Mouse (Mus musculus) heart, postnatal 14 days (tissue): ENCODE results near the gene Sf3a1. TPM values are rescaled to one million over a fixed set of nuclear protein-coding genes. Genes with fewer than 3 reads are reported as not detected.
"Not testable (repeated sequence)": the region's sequence is repeated elsewhere in the genome, so short reads cannot be mapped to it uniquely, and the experiment has no call there.

Source experiments
- DNase-seq, 2 experiments: peaks; one replicate each; pipeline ENCODE4 v3.0.0; 2021 to 2022
- intact Hi-C: fragments of 180-260 bp; cut with DNase I; formaldehyde crosslinking; loops from one replicate; pipeline ENCODE4 v1.15.1; 2025
- long read RNA-seq, 2 experiments: library from polyadenylated mRNA; stranded (forward); transcript quantifications; one replicate each; pipeline ENCODE4 v2.0.0; 2021
- total RNA-seq, 2 experiments: library from RNA; stranded (reverse); gene quantifications; 2 replicates each; pipeline ENCODE4 v1.2.3; 2021

Sf3a1 gene
- 10 to 100 TPM; 38.4 to 46.7 TPM for total RNA-seq
- long read RNA-seq, experiment 1, full-length matches to known transcripts: 36 of 50 reads
- long read RNA-seq, experiment 1, partial matches to known transcripts: 13 of 50 reads
- long read RNA-seq, experiment 1, other reads (novel, unspliced or antisense): 1 of 50 reads
- long read RNA-seq, experiment 2, full-length matches to known transcripts: 34 of 40 reads
- long read RNA-seq, experiment 2, partial matches to known transcripts: 5 of 40 reads
- long read RNA-seq, experiment 2, other reads (novel, unspliced or antisense): 1 of 40 reads

GRCm38 (mm10) chr11:4159808-4160708 is at the start of gene Sf3a1, which contains the start of gene Ccdc157:
TSS of gene Sf3a1 (plus strand) at chr11:4160350.
TSS of gene Ccdc157 (minus strand) at chr11:4160293.
- DNase-seq: peak; percentile 95 to 97
- intact Hi-C loops: loop anchor here (1.0 kb wide), 1 partner anchor 25 kb away; the partner anchor contains the start of gene Rnf215

GRCm38 (mm10) chr11:4112033-4112432 is 48.1 kb upstream of the Sf3a1 start:
- intact Hi-C loops: no loop called here
- DNase-seq: no peak

- no peak for DNase-seq
- intact Hi-C loops: no loop called here
These were observed 47.3 kb upstream of the Sf3a1 start for GRCm38 (mm10) chr11:4112861-4113260.

- intact Hi-C loops: no loop called here
- no peak for DNase-seq
These were observed 46.7 kb upstream of the Sf3a1 start for GRCm38 (mm10) chr11:4113496-4113895.

GRCm38 (mm10) chr11:4113970-4114369 is 46.2 kb upstream of the Sf3a1 start:
- DNase-seq: no peak
- intact Hi-C loops: no loop called here

GRCm38 (mm10) chr11:4114541-4114940 is 45.6 kb upstream of the Sf3a1 start:
- DNase-seq, intact Hi-C loops: not testable (repeated sequence)

GRCm38 (mm10) chr11:4115407-4115806 is 44.7 kb upstream of the Sf3a1 start:
- no peak for DNase-seq
- intact Hi-C loops: no loop called here

- intact Hi-C loops: no loop called here
- no peak for DNase-seq
These were observed 43.5 kb upstream of the Sf3a1 start for GRCm38 (mm10) chr11:4116458-4117141.

- intact Hi-C loops: no loop called here
- DNase-seq: no peak
These were observed 42.6 kb upstream of the Sf3a1 start for GRCm38 (mm10) chr11:4117372-4118071.

GRCm38 (mm10) chr11:4118081-4118921 is 41.8 kb upstream of the Sf3a1 start:
- DNase-seq: peak; percentile 66 to 73
- intact Hi-C loops: no loop called here

GRCm38 (mm10) chr11:4119635-4120034 is 40.5 kb upstream of the Sf3a1 start:
- no peak for DNase-seq

GRCm38 (mm10) chr11:4121691-4122090 is 38.5 kb upstream of the Sf3a1 start:
- no peak for DNase-seq
- intact Hi-C loops: no loop called here

More at GRCm38 (mm10) chr11:4119635-4120034, 40.5 kb upstream of the Sf3a1 start:
- intact Hi-C loops: no loop called here

- intact Hi-C loops: no loop called here
- DNase-seq: no peak
These were observed 37.9 kb upstream of the Sf3a1 start for GRCm38 (mm10) chr11:4122226-4122625.

- intact Hi-C loops: no loop called here
- no peak for DNase-seq
These were observed 37.2 kb upstream of the Sf3a1 start, which contains the start of gene Sec14l2 for GRCm38 (mm10) chr11:4122742-4123579. TSS of gene Sec14l2 (minus strand) at chr11:4123415.

GRCm38 (mm10) chr11:4123922-4124321 is 36.2 kb upstream of the Sf3a1 start:
- intact Hi-C loops: loop anchor here (2.0 kb wide), 1 partner anchor 29 kb away; the partner anchor contains the start of gene Mtfp1
- DNase-seq: peak in 1 of 2 experiments; percentile 43

GRCm38 (mm10) chr11:4127059-4127458 is 33.1 kb upstream of the Sf3a1 start:
- DNase-seq: no peak
- intact Hi-C loops: no loop called here

- DNase-seq, intact Hi-C loops: not testable (repeated sequence)
These were observed 31.7 kb upstream of the Sf3a1 start for GRCm38 (mm10) chr11:4128461-4128860.

- DNase-seq: no peak
- intact Hi-C loops: no loop called here
These were observed 26.7 kb upstream of the Sf3a1 start for GRCm38 (mm10) chr11:4133450-4133849.
